ENCODE assay signal across 30 mouse cellular contexts in the genomic region with DNA sequence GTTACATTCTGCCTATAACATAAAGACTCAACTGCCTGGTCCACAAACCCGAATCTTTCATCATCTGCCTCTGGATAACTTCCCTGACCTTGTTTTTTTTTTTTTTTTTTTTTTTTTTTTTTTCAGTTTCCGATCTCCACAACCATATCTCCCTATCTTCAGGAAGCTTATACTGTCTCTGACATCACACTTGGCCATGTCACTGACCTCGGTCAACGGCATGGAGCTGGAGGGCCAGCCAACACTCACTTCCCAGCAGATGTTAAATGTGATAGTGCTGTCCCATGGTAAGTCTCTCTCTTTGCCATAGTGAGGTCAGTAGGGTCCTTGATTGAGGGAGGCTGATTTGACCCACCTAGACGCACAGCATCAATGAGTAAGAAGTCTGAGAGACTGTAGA. TPM values are rescaled to one million over a fixed set of nuclear protein-coding genes. Genes with fewer than 3 reads are reported as not detected.
A peak's percentile ranks its signal among the peaks of the same experiment; 100 is the strongest.
DNase-seq lines count a peak whose midpoint lies in the region; ATAC-seq and TF ChIP-seq lines count a peak whose summit lies in the region.
"Had no signal": no experiment of that assay in that cellular context is flagged by ENCODE, and none has a peak within 500 bp of the region (broad histone marks: within the 10 kb centered on the region; RNA-seq: fewer than 3 reads in every experiment).

No protein-coding gene starts in this region.

- DNase-seq in adrenal gland, adult 2 months, result peak; percentile 19
- DNase-seq in adrenal gland, adult (ENCODE audit: inconsistent age in 2 of 2, low spot score in 1 of 2), result no peak
- no peak for DNase-seq in layer of hippocampus, adult 2 months (ENCODE audit: low spot score in 2 of 2)
- DNase-seq in layer of hippocampus, adult 9-10 months (ENCODE audit: low spot score), result no peak
- no peak for DNase-seq in ovary, postnatal 10 days (ENCODE audit: low spot score)
- DNase-seq: cerebellum, adult 2 months; cerebellum, postnatal 14 days; forebrain, postnatal 0 days; gastrocnemius, postnatal 14 days; heart, adult 11 months; kidney, adult 18-20 months; kidney, postnatal 36 days; layer of hippocampus, postnatal 36 days; liver; right cerebral cortex, postnatal 14 days had no signal

- H3K4me2 ChIP-seq in neural tube, embryonic 15.5 days, result peak overlapping the region; percentile 99; the same call in 1 of the 2 replicates
- H3K4me2 ChIP-seq: embryonic facial prominence, embryonic 15.5 days; heart, embryonic 15.5 days had no signal

- H3K27ac ChIP-seq in layer of hippocampus, adult 2 months, result peak overlapping the region; percentile 71
- no peak overlapping the region for H3K27ac ChIP-seq in neural tube, embryonic 15.5 days (replicated peaks)
- H3K27ac ChIP-seq: embryonic facial prominence, embryonic 10.5 days; embryonic facial prominence, embryonic 15.5 days; forebrain, embryonic 12.5 days; heart, embryonic 10.5 days; heart, embryonic 15.5 days; hindbrain, embryonic 13.5 days; kidney, embryonic 15.5 days; midbrain, embryonic 10.5 days; midbrain, embryonic 15.5 days had no signal

- H3K4me3 ChIP-seq in layer of hippocampus, adult 2 months, result no peak overlapping the region; the same call in 1 of the 2 replicates
- H3K4me3 ChIP-seq in megakaryocyte, embryonic 14.5 days (replicated peaks), result peak overlapping the region; percentile 100
- H3K4me3 ChIP-seq in neural tube, embryonic 15.5 days (replicated peaks), result no peak overlapping the region
- H3K4me3 ChIP-seq: embryonic facial prominence, embryonic 10.5 days; embryonic facial prominence, embryonic 15.5 days; forebrain, embryonic 12.5 days; heart, embryonic 10.5 days; heart, embryonic 15.5 days; kidney, embryonic 15.5 days; midbrain, embryonic 10.5 days; midbrain, embryonic 15.5 days had no signal

- 90% methylated on average over 5 of the region's 5 CpGs for WGBS in neural tube, embryonic 15.5 days

- H3K27me3 ChIP-seq in megakaryocyte, embryonic 14.5 days (replicated peaks), result no peaks in the 10 kb centered on the region
- no peaks in the 10 kb centered on the region; the same call in 1 of the 2 replicates for H3K27me3 ChIP-seq in neural tube, embryonic 15.5 days (replicated peaks)
- H3K27me3 ChIP-seq: embryonic facial prominence, embryonic 15.5 days; kidney, embryonic 15.5 days; midbrain, embryonic 15.5 days; Patski had no signal

- H3K4me1 ChIP-seq in megakaryocyte, embryonic 14.5 days, result peaks cover 86% of the 10 kb centered on the region
- peaks cover 18% of the 10 kb centered on the region for H3K4me1 ChIP-seq in neural tube, embryonic 15.5 days

- ATAC-seq in megakaryocyte, adult 5-6 weeks (ENCODE audit: poor library complexity, severe bottlenecking), result no peak
- no peak for ATAC-seq in neural tube, embryonic 15.5 days (ENCODE audit: low FRiP score)
- ATAC-seq: forebrain, postnatal 0 days; inflammation-experienced regulatory T-cells, adult 6 months; midbrain, embryonic 15.5 days; Patski had no signal

- TF ChIP-seq CTCF in layer of hippocampus, adult 2 months (conservative IDR thresholded peaks at IDR 0.05), result no peak

- H3K9ac ChIP-seq in neural tube, embryonic 15.5 days (replicated peaks), result no peak overlapping the region
- H3K9ac ChIP-seq: embryonic facial prominence, embryonic 15.5 days; forebrain, embryonic 12.5 days; forebrain, postnatal 0 days; heart, embryonic 15.5 days; hindbrain, embryonic 13.5 days; kidney, embryonic 15.5 days; midbrain, embryonic 15.5 days had no signal

- peaks cover 56% of the 10 kb centered on the region for H3K36me3 ChIP-seq in megakaryocyte, embryonic 14.5 days (replicated peaks; ENCODE audit: low read length)
- H3K36me3 ChIP-seq in neural tube, embryonic 15.5 days, result no peaks in the 10 kb centered on the region
- H3K36me3 ChIP-seq: embryonic facial prominence, embryonic 10.5 days; embryonic facial prominence, embryonic 15.5 days; forebrain, embryonic 12.5 days; heart, embryonic 10.5 days; heart, embryonic 15.5 days; hindbrain, embryonic 13.5 days; kidney, embryonic 15.5 days; midbrain, embryonic 10.5 days; midbrain, embryonic 15.5 days had no signal

- H3K9me3 ChIP-seq in megakaryocyte, embryonic 14.5 days, result no peaks in the 10 kb centered on the region
- no peaks in the 10 kb centered on the region for H3K9me3 ChIP-seq in neural tube, embryonic 15.5 days (replicated peaks)
- H3K9me3 ChIP-seq: embryonic facial prominence, embryonic 10.5 days; embryonic facial prominence, embryonic 15.5 days; forebrain, embryonic 12.5 days; heart, embryonic 10.5 days; heart, embryonic 15.5 days; hindbrain, embryonic 13.5 days; kidney, embryonic 15.5 days; midbrain, embryonic 10.5 days; midbrain, embryonic 15.5 days had no signal

RNA-seq across cellular contexts. Expression of a gene that starts 11.8 kb away (rescaled TPM):
- total RNA-seq in adrenal gland, adult 2 months (2021), result 1 to 10 TPM; 4.6 to 9.7 TPM
- 2.0 and 4.4 TPM in 2 replicates for polyA plus RNA-seq in adrenal gland, adult 2 months (2012; rRNA removed)
- total RNA-seq in layer of hippocampus, adult 2 months (2021), result 10 to 100 TPM; 33.4 to 34.7 TPM
- polyA plus RNA-seq in megakaryocyte, embryonic 14.5 days (2012; ENCODE audit: insufficient read depth, low replicate concordance), result 77.2 and 85.3 TPM in 2 replicates
- total RNA-seq in megakaryocyte, adult 5-6 weeks (2015), result 3.9 and 6.2 TPM in 2 replicates
- total RNA-seq in megakaryocyte, adult 5-6 weeks (2017), result 2.5 and 4.6 TPM in 2 replicates
- 6.8 and 9.8 TPM in 2 replicates for polyA plus RNA-seq in neural tube, embryonic 15.5 days (2015; fragmentation: Nextera tagmentation; extraction: Ambion mirVana)
- total RNA-seq: MEL had no signal
